Mouse (Mus musculus) ovary, postnatal 10 days (tissue): ENCODE data around the gene Txk.

Source experiments
- DNase-seq: peaks from one replicate; pipeline ENCODE4 v3.0.0; 2022; ENCODE audit warnings: low spot score

Txk gene

DNA sequence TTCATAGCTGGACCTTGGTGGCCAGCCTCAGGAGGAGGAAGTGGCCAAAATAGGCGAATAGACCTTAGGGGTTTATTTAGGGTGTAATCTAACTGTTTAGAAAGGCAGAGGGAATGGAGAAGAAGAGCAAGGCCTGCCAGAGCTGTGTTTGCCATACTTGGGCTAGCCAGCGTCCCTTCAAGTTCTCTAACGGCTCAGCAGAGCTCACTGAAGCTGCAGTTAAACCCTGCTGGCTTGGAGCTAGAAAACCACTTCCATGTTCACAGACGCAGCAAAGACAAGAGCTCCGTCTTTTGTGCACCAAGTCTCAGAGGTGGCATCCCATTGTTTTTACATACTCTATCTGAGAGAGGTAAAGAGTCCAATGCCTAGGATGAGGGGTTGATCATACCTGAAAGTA lies 2.4 kb downstream of the Txk start:
- no peak for DNase-seq

GRCm38 (mm10) chr5:72748659-72749265 lies 3.8 kb downstream of the Txk start:
- DNase-seq = no peak

GRCm38 (mm10) chr5:72747384-72747783 lies 5.2 kb downstream of the Txk start:
- no peak for DNase-seq

- DNase-seq = no peak
Observed at GRCm38 (mm10) chr5:72746461-72746860, 6.1 kb downstream of the Txk start.

DNA sequence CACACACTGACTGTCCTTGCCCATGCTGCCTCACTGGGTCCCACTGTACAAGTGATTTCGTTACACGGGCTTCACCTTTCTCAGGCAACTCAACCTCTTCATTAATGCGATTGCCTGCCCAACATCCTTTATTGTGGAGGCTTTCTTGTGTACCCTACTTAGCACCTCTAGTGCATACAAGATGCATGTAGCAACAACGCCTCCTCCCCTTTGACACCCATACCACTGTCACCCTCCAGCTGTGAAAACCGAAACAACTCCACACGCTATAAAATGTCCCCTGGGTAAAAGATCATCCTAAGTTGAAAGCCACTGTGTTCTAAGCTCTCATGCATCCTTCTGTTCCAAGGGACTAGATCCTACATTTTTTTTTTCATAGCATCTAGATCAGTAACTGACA lies 9.5 kb downstream of the Txk start:
- DNase-seq = no peak

DNA sequence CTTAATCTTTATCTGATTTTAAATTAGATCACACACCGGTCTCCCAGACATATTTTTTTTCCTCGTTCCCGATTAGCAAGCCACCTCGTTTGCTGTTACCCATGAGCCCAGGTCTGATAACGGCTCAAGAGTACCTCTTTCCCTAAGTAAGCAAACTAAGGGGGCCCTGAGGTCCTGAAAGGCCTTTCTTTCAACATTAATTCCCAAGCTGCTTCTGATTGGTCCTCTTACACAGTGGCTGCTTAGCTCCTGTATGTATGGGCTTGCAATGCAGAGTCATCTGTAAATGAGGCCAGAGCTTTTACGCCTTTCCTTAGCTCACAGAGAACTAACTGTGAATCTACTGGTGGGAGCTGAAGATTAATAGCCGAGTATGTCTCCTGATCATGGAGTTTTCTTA lies 15.7 kb downstream of the Txk start:
- DNase-seq = no peak

DNA sequence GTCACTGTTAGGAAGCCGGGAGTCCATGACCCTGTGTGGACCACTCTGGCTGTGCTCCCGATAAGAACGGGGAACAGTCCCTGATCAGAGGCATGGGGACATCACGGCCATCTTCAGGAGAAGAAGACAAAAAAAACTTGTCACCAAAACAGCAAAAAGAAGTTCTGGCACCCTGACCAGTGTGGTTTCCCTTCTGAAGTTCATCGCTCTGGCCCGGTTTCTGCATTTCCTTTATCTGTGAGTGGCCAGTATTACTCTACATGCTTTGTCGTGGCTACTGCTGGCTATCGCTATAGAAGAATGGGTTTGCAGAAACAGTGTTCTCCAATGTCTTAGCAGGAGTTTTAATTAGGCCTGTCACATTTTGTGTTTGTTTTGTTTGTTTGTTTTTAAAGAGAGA lies 16.1 kb downstream of the Txk start:
- no peak for DNase-seq

- no peak for DNase-seq
Observed at GRCm38 (mm10) chr5:72735763-72736162, 16.8 kb downstream of the Txk start.

DNA sequence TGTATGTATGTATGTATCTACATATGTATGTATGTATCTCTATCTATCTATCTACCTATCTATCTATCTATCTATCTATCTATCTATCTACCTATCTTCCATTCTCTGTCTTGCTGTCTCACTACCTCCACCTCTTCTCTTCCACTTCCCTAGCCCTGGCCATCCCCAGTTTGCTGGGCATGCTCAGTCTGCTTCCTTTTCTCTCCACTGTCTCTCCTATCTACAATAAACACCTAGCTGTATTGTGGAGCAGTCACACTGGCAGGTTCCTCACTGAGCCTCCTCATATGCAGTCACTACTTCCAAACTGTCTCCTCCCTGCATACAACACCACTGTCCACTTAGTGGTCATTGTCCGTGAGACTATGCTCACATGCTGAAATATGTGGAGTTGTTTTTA lies 19.7 kb downstream of the Txk start:
- DNase-seq = no peak

DNA sequence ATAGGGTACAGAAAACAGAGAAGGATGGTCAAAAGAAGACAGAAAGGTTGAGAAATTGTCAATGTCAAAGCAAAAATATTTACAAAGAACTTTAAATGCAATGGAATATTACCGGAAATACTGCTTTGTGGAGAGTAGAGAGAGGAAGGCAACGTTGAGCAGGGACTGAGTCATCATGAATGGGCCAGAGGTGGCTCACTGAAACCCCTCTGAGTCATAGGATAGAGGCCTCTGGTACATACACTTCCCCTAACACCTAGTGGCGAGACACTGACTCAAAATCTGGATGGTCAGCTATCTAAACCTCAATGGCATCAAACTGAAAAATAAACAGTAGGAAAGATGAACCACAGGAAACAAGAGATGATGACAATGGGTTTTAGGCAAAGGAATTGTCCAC lies 27.2 kb downstream of the Txk start:
- DNase-seq = no peak

DNA sequence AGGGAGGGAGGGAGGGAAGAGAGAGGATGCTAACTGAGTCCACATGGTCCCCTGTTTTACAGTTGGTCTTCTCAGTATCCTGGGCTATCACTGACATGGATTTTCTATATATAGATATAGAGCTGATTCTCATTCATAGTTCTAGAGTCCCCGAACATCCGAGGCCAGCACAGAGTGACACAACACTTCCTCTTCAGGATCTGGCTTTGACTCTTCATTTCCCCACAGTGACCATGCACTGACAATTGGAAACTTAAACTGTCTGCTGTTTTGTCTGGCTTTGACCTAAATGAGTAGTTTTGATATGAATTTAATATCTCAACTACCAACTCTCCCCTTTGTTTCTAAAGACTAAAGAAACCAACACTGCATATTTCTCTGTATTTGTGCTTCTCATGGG lies 29.1 kb downstream of the Txk start:
- no peak for DNase-seq

DNA sequence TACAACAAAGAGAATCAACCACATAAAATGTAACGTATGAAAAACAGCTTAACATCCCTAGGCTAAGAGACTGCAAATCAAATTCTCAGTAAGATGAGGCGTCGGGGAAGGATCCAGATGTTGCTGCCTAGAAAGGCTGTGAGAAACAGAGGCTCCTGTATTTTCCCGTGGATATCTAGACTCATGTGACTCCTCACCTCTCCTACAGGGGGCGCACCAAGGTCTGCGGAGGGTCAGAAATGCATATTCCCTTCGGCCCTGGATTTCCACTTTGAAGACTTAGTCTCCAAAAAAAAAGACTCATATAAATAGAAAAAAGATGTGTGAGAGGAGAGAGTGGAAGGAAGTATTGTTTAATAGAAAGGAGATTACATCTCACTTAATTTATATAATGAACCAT lies 32.0 kb downstream of the Txk start:
- no peak for DNase-seq

DNA sequence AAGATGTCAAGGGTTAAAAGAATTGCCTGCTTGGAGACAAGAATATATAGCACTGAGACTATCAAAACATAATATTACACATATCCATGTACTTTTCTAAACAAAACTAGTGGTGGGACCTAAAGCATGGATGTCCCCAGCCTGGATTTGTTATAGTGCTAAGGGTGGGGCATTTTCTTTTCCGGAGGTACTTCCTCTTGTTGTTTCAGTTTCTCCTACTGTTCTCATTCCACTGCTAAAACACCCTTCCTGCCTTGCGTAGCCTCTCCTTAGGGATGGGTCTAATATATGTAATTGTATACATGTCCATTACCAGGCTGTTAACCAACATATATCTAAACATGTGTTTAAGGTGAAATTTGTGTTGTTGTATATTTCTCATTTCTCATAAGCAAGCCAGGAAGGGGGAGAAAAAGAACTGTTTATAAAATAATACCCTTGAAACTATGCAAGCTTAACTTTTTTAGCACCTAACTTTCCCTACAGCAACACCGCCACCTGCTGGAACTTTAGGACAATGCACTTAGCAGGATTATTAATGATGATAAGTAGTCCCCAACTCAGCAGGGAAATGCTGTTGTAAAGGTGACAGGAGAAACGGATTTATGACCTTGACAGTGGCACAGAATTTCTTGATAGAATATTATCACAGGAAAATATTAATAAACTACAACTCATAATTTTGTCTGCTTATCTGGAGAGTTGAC lies 41.9 kb downstream of the Txk start:
- DNase-seq = peak; percentile 29

GRCm38 (mm10) chr5:72709976-72710375 lies 42.6 kb downstream of the Txk start:
- no peak for DNase-seq

DNA sequence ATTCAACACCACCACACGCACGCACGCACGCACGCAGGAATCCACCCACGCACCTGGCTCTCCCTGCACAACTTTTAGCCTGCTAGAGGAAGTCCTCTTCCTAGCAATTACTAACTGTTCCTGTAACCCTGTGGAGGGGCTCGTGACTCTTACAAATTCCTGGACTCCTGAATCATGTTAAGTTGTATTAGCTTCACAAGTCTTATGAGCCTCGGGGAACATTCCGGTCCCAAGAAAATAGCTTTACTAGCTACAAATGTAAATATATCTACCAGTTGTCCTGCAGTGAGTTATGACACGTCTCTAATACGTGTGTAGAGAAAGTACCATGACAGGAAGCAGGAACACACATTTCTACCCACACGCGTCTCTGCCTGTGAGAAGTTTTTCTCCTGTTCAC lies 43.1 kb downstream of the Txk start:
- no peak for DNase-seq

DNA sequence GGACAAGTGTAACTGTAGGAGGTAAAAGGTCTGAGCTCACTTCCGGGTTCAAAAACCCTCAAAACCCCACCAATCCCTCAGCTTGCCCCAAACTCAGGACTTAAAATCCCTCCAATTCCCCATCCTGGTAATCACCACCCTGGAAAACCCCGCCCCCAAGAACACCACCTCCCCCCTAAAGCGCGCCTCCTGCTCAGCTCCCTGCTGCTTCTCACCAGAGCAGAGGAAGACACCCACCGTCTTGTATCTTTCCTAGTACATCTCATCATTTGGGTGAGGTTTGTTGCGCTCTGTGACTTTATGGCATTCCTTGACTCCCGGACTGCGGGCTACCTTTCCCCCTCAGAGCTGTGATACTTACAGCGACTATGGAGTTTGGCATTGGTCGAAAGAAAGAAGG lies 45.9 kb downstream of the Txk start:
- no peak for DNase-seq

GRCm38 (mm10) chr5:72706095-72706494 lies 46.5 kb downstream of the Txk start:
- no peak for DNase-seq

GRCm38 (mm10) chr5:72702202-72702601 lies 50.4 kb downstream of the Txk start:
- DNase-seq = no peak

DNA sequence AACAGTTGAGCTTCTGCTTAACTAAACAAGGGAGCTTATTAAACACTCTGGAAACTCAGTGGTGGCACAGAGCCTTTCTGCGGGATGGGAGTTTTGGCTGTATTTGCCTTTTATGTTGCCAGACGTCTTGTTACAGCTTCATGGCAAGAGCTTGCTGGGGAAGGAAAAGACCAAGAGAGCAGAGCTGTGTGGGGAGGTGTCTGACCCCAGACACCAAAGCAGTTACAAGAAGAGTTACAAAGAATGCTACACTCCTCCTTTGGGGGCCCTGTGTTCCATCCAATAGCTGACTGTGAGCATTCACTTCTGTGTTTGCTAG lies 53.1 kb downstream of the Txk start:
- no peak for DNase-seq

- DNase-seq = no peak
Observed at GRCm38 (mm10) chr5:72698818-72699499, 53.6 kb downstream of the Txk start.

- no peak for DNase-seq
Observed at GRCm38 (mm10) chr5:72698343-72698742, 54.2 kb downstream of the Txk start.

GRCm38 (mm10) chr5:72696491-72696890 lies 56.1 kb downstream of the Txk start:
- DNase-seq = no peak

GRCm38 (mm10) chr5:72694684-72695083 lies 57.9 kb downstream of the Txk start:
- DNase-seq = no peak

- no peak for DNase-seq
Observed at GRCm38 (mm10) chr5:72690516-72690915, 62.1 kb downstream of the Txk start.
